Mouse (Mus musculus) thymus, postnatal 14 days (tissue): ENCODE results near the gene Mmp14.

ENCODE experiments used
- DNase-seq: peaks from one replicate; pipeline ENCODE4 v3.0.0; 2021

Mmp14 gene

GRCm38 (mm10) chr14:54435194-54435918 lies 3.9 kb downstream of the Mmp14 start:
- no peak for DNase-seq

- no peak for DNase-seq
Measured at GRCm38 (mm10) chr14:54439155-54439554, 7.7 kb downstream of the Mmp14 start.

GRCm38 (mm10) chr14:54439610-54440009 lies 8.2 kb downstream of the Mmp14 start:
- DNase-seq = no peak

DNA sequence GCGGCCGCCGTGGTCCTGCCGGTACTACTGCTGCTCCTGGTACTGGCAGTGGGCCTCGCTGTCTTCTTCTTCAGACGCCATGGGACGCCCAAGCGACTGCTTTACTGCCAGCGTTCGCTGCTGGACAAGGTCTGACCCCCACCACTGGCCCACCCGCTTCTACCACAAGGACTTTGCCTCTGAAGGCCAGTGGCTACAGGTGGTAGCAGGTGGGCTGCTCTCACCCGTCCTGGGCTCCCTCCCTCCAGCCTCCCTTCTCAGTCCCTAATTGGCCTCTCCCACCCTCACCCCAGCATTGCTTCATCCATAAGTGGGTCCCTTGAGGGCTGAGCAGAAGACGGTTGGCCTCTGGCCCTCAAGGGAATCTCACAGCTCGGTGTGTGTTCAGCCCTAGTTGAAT lies 9.1 kb downstream of the Mmp14 start:
- DNase-seq = no peak

DNA sequence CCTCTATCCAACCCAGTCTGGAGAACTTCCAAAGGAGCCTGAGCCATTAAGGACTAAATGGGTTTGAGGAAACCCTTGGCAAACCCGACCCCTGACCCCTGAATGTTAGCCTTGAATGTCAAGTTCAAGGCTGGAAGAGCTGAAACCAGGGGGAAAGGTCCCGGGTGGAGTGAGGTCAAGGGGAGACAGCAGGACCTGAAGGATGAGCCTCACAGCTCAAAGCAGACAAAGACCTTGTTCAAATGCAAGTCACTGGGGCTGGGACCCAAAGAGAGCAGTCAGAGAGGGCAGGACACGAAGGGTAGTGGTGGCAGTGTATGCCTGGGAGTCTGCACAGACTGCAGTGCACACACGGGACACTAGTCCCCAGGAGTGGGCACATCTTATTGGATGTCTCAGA lies 10.0 kb downstream of the Mmp14 start:
- no peak for DNase-seq

- DNase-seq = no peak
Measured at GRCm38 (mm10) chr14:54442548-54442947, 11.1 kb downstream of the Mmp14 start.

GRCm38 (mm10) chr14:54443196-54443595 lies 11.8 kb downstream of the Mmp14 start:
- DNase-seq = no peak

DNA sequence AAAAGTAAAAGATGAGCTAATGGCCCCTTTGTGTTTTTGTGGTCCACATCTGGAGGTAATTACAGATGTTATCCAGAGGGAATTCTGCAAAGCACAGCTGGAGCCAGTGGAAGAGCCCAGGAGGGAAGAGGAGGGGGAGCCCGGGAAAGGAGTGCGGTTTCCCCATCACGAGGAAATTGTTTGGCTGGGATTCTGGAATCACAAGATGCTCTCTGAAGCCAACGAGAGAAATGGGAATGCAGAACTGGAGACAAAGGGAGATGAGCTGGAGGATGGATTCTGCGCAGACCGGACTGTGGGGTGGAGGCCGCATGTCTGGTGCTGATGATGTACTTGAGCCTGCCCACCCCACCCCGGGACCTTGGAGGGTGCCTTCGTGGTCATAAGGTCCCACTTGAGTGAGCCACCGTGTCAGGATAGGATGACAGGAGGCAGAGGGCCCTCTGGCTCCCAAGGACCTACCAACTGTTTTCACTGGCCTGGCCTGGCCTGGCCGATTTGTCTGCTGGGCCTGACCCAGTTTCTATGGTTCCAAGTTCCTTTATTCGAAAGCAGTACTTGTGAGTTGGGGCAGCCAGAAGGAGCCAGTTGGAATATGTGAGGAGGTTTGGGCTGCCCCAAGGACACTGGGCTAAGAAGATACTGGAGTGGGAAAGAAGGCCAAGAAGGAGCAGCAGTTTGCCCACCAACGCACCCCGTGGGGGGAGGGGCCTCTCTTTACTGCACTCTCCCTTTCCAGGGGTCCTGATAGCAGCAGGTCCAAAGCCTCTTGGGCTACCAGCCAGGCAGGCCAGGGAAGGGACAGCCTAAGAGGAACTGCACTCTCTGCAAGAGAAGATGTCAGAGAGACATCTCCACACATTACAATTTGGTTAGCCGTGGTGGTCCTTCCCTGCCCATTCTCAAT lies 12.6 kb downstream of the Mmp14 start:
- DNase-seq = no peak

- DNase-seq = no peak
Measured at GRCm38 (mm10) chr14:54445476-54445875, 14.1 kb downstream of the Mmp14 start.

- DNase-seq = no peak
Measured at GRCm38 (mm10) chr14:54453566-54453965, 22.2 kb downstream of the Mmp14 start.

GRCm38 (mm10) chr14:54454669-54455528 lies 23.5 kb downstream of the Mmp14 start:
- DNase-seq = no peak

GRCm38 (mm10) chr14:54457907-54458569 lies 26.6 kb downstream of the Mmp14 start:
- no peak for DNase-seq

GRCm38 (mm10) chr14:54462146-54462545 lies 30.7 kb downstream of the Mmp14 start:
- no peak for DNase-seq

DNA sequence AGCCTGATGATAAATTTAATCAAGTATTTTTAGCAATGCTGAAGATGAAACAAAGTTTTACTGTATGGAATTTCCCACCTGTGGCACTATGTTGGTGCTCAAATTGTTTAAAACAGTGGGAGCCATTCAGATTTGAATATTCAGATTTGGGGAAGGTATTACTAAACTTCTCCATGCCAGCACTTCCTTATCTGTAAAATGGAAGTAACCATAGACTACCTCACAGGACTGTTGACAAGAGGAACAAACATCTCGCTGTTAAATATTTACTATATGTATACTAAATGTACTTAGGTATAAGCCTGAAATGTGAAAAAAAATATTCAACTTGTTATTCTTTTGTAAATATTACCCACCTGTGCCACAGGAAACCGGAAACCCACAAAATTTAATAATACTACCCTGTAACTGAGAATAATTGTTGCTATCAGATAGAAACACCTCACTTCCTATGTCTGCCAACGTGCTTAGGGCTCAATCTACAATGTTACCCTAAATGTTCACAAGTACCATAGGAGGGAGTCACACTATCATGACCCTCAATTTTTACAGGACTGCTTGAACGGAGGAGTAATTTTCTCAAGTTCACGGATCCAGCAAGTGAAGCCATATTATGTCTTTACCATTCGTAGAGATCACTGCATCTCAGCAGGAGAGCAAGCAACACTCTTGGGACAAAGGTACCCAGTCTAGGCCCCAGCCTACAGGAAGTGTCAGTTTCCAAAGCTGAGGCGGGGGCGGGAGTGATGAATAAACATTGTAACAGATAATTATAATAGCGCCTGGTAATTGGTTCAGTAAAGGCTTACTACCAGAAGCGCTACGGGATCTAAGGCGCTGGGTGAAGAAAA lies 31.9 kb downstream of the Mmp14 start:
- DNase-seq = no peak

- DNase-seq = peak; percentile 95
Measured at GRCm38 (mm10) chr14:54463959-54464292, 32.5 kb downstream of the Mmp14 start, which contains the start of gene Lrp10. TSS of gene Lrp10 (plus strand) at chr14:54464137.

- peak; percentile 85 for DNase-seq
Measured at GRCm38 (mm10) chr14:54464293-54465005, 33.0 kb downstream of the Mmp14 start.

- DNase-seq = no peak
Measured at GRCm38 (mm10) chr14:54471467-54471866, 40.1 kb downstream of the Mmp14 start.

- DNase-seq = no peak
Measured at GRCm38 (mm10) chr14:54472671-54473070, 41.3 kb downstream of the Mmp14 start.

DNA sequence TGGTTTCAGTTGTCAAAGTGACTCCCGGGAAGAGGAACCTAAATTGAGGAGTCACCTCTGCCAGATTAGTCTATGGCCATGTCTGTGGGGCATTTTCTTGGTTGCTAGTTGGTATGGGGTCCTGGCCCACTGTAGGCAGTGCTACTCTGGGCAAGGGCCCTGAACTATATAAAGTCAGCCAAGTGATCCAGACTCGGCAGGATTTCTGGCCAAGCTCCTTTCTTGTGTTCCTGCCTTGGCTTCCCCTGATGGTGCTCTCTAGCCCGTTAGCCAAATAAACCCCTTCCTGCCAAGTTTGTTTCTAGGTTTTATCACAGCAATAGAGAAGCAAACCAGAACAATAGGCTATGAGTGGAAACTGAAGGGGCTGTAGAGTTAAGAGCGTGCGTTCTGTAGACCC lies 43.3 kb downstream of the Mmp14 start:
- no peak for DNase-seq

DNA sequence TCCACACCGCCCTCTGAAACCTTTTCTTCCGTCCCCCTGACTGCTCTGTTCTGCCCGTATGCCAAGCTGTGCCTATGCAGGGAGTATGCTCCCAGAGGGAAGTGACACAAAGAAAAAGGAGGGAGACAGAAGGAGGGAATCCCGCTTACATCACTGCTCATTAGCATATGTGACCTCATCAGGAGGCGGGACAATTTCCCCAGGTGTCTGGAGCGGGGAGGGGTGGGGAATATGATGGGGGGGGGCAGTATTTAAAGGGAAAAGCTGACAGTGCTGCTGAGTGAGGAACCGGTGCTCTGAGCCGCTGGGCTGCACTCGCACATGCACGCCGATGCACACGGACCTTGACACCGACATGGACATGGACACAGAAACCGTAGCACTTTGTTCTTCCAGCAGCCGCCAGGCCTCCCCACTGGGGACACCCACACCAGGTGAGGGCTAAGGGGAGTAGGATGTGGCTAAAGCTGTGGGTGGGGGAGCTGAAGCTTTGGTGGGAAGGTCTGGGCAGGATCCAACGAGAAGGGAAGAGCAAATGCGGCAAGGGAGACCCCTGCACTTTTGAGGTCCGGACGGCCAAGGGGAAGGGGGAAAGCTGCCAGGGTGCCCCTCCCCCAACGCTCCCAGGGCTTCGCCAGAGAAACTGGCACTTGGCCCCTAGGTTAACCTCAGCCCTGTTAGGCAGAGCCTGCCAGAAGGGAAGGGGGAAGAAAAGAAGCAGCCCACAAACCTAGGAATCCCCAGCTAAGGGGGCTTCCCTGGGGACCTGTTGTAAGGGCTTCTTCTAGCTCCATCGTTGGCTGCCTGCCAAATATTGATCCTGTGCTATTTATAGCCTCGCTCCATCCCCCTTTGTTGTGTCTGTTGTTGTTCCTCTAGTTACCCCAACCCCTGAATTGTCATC lies 44.8 kb downstream of the Mmp14 start, which contains the start of gene Rem2:
TSS of gene Rem2 (plus strand) at position 160 of the 904 bp plus-strand sequence.
- DNase-seq = no peak
